Comparison of ENCODE assay signal across 9 mouse cellular contexts in genomic region chr10:67984271-67984943, GRCm38 (mm10). TPM values are rescaled to one million over a fixed set of nuclear protein-coding genes. Genes with fewer than 3 reads are reported as not detected.
DNase-seq lines count a peak whose midpoint lies in the region; ATAC-seq and TF ChIP-seq lines count a peak whose summit lies in the region.
"Had no signal": no experiment of that assay in that cellular context is flagged by ENCODE, and none has a peak within 500 bp of the region (broad histone marks: within the 10 kb centered on the region; RNA-seq: fewer than 3 reads in every experiment).

No protein-coding gene starts in this region.

- no peaks in the 10 kb centered on the region for H3K36me3 ChIP-seq in hindbrain, embryonic 12.5 days
- H3K36me3 ChIP-seq: liver, embryonic 15.5 days had no signal

- no peaks in the 10 kb centered on the region for H3K9me3 ChIP-seq in hindbrain, embryonic 12.5 days (replicated peaks)
- H3K9me3 ChIP-seq: liver, embryonic 15.5 days had no signal

- H3K4me2 ChIP-seq in hindbrain, embryonic 12.5 days (replicated peaks): no peak overlapping the region
- H3K4me2 ChIP-seq: liver, embryonic 15.5 days had no signal

- peak; percentile 77 for TF ChIP-seq CTCF in bone marrow, adult 2 months (IDR thresholded peaks at IDR 0.05; ENCODE audit: control insufficient read depth, insufficient read depth, low read length)

- H3K4me1 ChIP-seq in bone marrow, adult 2 months (ENCODE audit: control insufficient read depth, insufficient read depth, low read length): no peaks in the 10 kb centered on the region
- peaks cover 10% of the 10 kb centered on the region; the same call in 1 of the 2 replicates for H3K4me1 ChIP-seq in hindbrain, embryonic 12.5 days

- no peak overlapping the region for H3K4me3 ChIP-seq in bone marrow, adult 2 months (replicated peaks; ENCODE audit: control insufficient read depth, low read depth, low read length)
- H3K4me3 ChIP-seq in hindbrain, embryonic 12.5 days: no peak overlapping the region
- H3K4me3 ChIP-seq: liver, embryonic 15.5 days had no signal

- WGBS in bone marrow, adult 2 months: 35% methylated on average over 13 of the region's 13 CpGs
- 56% methylated on average over 13 of the region's 13 CpGs for WGBS in hindbrain, embryonic 12.5 days

- no peaks in the 10 kb centered on the region for H3K27me3 ChIP-seq in hindbrain, embryonic 12.5 days
- H3K27me3 ChIP-seq: liver, embryonic 15.5 days had no signal

- ATAC-seq in erythroid progenitor cell, adult 5-6 weeks (replicated peaks; ENCODE audit: low FRiP score, poor library complexity, severe bottlenecking): peak; percentile 68; the same call in 1 of the 2 replicates
- peak; percentile 59; the same call in 1 of the 2 replicates for ATAC-seq in hindbrain, embryonic 12.5 days (ENCODE audit: low FRiP score)
- peak; percentile 78 for ATAC-seq in megakaryocyte-erythroid progenitor cell, adult 5-6 weeks (replicated peaks; ENCODE audit: low FRiP score, low TSS enrichment, poor library complexity, severe bottlenecking)

- no peak overlapping the region for H3K27ac ChIP-seq in bone marrow, adult 2 months (ENCODE audit: control insufficient read depth, insufficient read depth, low read depth, low read length, poor library complexity)
- H3K27ac ChIP-seq in hindbrain, embryonic 12.5 days: no peak overlapping the region
- H3K27ac ChIP-seq: liver, embryonic 15.5 days had no signal

- H3K9ac ChIP-seq in hindbrain, embryonic 12.5 days: no peak overlapping the region
- H3K9ac ChIP-seq: liver, embryonic 15.5 days had no signal

- peak; percentile 43 for DNase-seq in gastrocnemius, postnatal 10 days
- DNase-seq in gastrocnemius, adult 8-10 months (ENCODE audit: low spot score in 2 of 2): no peak
- peak; percentile 59 to 69 for DNase-seq in left cerebral cortex, adult 18-20 months (ENCODE audit: low spot score in 2 of 2)
- peak; percentile 55 for DNase-seq in right cerebral cortex, postnatal 25 days

- no peak for TF ChIP-seq POLR2A in bone marrow, adult 2 months (IDR thresholded peaks at IDR 0.05; ENCODE audit: borderline replicate concordance, control insufficient read depth, low read depth, low read length)

RNA-seq across cellular contexts. Expression of gene Rtkn2, which starts 5.0 kb away (rescaled TPM):
- total RNA-seq in gastrocnemius, postnatal 10 days (2021): 1 to 10 TPM; 2.2 to 3.0 TPM
- under 1 TPM; 0.46 to 0.75 (median 0.57) TPM for total RNA-seq in gastrocnemius, adult 8-10 months (2022)
- polyA plus RNA-seq in bone marrow, adult 2 months (2011; ENCODE audit: insufficient read depth, insufficient read length, low replicate concordance, missing spikeins): 1.0 and 2.5 TPM in 2 replicates
- total RNA-seq in erythroid progenitor cell, adult 5-6 weeks (2015; ENCODE audit: low replicate concordance): 1.4 TPM in 1 of 2 replicates, not detected in the other
- total RNA-seq in erythroid progenitor cell, adult 5-6 weeks (2017; ENCODE audit: low replicate concordance): 2.7 and 4.1 TPM in 2 replicates
- polyA plus RNA-seq in hindbrain, embryonic 12.5 days (2016; fragmentation: Nextera tagmentation; extraction: Ambion mirVana): 13.4 and 14.0 TPM in 2 replicates
- 1 to 10 TPM; 4.1 to 4.8 TPM for total RNA-seq in left cerebral cortex, adult 18-20 months (2021)
- total RNA-seq in megakaryocyte-erythroid progenitor cell, adult 5-6 weeks (2014; fragmentation: Nextera tagmentation): 1.6 TPM in 2 replicates
- total RNA-seq in megakaryocyte-erythroid progenitor cell, adult 5-6 weeks (2017): 2.4 TPM in 1 of 2 replicates, not detected in the other

Comparison
In these comparisons a context has a peak if more than half of its experiments do, and no peak if none do; other contexts are left out.
1. DNase-seq: peak in gastrocnemius, postnatal 10 days (single experiment), left cerebral cortex, adult 18-20 months (2 of 2) and right cerebral cortex, postnatal 25 days (single experiment); none in gastrocnemius, adult 8-10 months (0 of 2).
2. Peak in every context shown above with its lines, with median percentiles within 50 percentile points of each other: ATAC-seq.